Mouse (Mus musculus): ENCODE results near the gene Adprhl2. TPM values are rescaled to one million over a fixed set of nuclear protein-coding genes. Genes with fewer than 3 reads are reported as not detected.
A peak's percentile ranks its signal among the peaks of the same experiment; 100 is the strongest.

Gene Adprhl2
- polyA plus RNA-seq (2011; ENCODE audit: insufficient read length, low read depth, missing spikeins) = 15.9 and 16.7 TPM in 2 replicates

DNA sequence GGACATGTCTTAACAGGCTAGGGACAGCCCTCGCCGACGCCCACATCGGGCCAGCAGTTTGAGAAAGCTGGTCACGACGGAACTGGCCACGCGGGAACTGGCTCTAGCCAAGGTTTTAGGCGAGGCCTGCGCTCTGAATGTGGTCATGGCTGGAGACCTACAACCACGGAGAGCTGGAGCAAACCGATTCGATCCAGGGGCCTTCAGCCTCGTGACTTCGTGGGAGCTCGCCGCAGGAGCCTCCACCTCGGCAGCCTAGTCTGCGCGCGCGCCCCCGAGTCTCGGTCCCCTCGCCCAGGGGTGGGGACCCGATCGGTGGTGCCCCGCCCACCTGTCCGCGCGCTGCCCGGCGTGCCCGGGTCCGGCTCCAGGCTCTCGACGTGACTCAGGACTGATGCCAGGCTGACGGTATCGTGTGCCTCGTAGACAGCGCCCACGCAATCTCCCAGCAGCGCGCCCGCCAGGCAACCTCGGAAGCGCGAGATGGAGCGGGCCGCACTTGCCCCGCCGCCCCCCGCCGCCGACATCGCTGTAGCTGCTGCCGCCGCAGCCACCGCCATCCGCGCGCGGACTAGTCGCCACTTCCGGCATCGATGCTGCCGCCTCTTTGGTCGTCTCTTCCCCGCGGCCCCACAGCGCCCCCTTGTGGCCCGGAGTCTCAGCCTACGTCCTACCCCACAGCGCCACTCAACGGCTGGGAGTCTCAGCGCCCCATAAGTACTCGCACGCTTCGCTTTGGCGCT, at the start of gene Adprhl2:
Gene Adprhl2 (minus strand): TSS at position 593 of the 743 bp plus-strand sequence.
- Histone ChIP-seq H3K4me3 (ENCODE audit: insufficient read depth, low read length) (peak within 1 kb of the TSS; percentile 74), H3K4me1 (ENCODE audit: control insufficient read depth, insufficient read depth, low read length) (no peaks in the 10 kb centered on the region), H3K27ac (ENCODE audit: insufficient read depth, low read length) (peak within 1 kb of the TSS; percentile 71)
- TF ChIP-seq CTCF (IDR thresholded peaks at IDR 0.05; ENCODE audit: borderline replicate concordance, insufficient read depth, low read length) (peak; percentile 100), POLR2A (IDR thresholded peaks at IDR 0.05; ENCODE audit: low read depth, low read length) (peak; percentile 62)

DNA sequence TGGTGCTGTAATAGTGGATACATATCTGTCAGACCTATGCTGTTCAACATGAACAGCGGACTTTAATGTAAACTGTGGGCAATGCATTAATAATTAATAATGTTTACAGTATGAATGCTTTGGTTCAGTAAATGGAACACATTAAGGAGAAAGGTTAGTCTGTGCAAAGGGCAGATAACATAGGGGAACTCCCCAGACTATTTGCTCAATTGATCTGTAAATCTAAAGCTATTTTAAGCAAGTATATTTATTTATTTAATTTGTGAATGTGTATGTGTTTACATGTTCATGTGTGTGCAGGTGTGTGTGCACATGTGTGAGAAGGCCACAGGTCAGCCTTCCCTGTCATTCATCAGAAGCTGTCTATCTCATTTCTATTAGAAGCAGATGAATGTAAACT, 38.6 kb upstream of the Adprhl2 start:
- no peak overlapping the region for H3K4me3 ChIP-seq (ENCODE audit: insufficient read depth, low read length)
- H3K4me1 ChIP-seq (ENCODE audit: control insufficient read depth, insufficient read depth, low read length) = no peaks in the 10 kb centered on the region
- H3K27ac ChIP-seq (ENCODE audit: insufficient read depth, low read length) = no peak overlapping the region
- no peak for TF ChIP-seq POLR2A (IDR thresholded peaks at IDR 0.05; ENCODE audit: low read depth, low read length)
- TF ChIP-seq CTCF (IDR thresholded peaks at IDR 0.05; ENCODE audit: borderline replicate concordance, insufficient read depth, low read length) = no peak

DNA sequence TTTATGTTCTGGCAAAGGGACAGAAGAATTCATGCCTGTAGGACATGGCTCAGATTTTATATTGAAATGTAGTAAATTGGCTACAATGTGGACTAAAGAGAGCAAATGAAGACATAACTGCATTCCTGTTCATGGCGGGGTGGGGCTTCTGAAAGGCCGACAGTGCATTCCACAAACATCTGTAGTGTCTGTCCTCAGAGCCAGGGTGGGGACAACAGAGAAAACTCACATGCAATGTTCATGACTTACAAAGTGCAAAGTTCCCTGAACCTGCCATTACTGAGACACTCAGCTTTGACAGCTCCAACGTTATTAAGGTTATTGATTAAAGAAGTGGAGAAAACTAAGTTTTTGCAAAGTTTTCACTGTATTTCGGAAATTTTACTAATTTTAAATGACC, 21.9 kb upstream of the Adprhl2 start:
- no peak overlapping the region for H3K4me3 ChIP-seq (ENCODE audit: insufficient read depth, low read length)
- TF ChIP-seq POLR2A (IDR thresholded peaks at IDR 0.05; ENCODE audit: low read depth, low read length) (no peak), CTCF (IDR thresholded peaks at IDR 0.05; ENCODE audit: borderline replicate concordance, insufficient read depth, low read length) (no peak)
- H3K4me1 ChIP-seq (ENCODE audit: control insufficient read depth, insufficient read depth, low read length) = no peaks in the 10 kb centered on the region
- no peak overlapping the region for H3K27ac ChIP-seq (ENCODE audit: insufficient read depth, low read length)

DNA sequence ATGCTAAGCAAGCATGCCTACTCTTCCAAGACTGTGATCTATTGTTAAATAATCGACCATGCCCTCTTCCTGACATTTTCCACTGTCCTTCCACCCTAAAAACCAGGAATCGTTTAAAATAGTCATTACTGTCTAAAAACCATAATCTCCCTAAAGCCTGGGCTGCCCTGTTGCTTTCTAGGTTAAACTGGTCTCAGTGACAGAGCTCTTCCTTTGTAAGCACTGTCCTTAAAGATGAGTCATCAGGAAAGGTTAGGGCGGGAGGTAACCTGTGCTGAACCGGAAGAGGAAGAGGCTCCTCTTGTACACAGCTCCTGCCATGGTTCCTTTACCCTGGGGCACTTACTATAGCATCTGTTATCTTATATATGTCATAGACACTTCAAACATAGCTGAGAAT, 18.0 kb upstream of the Adprhl2 start:
- H3K4me3 ChIP-seq (ENCODE audit: insufficient read depth, low read length) = no peak overlapping the region
- TF ChIP-seq POLR2A (IDR thresholded peaks at IDR 0.05; ENCODE audit: low read depth, low read length) = no peak
- no peak for TF ChIP-seq CTCF (IDR thresholded peaks at IDR 0.05; ENCODE audit: borderline replicate concordance, insufficient read depth, low read length)
- no peaks in the 10 kb centered on the region for H3K4me1 ChIP-seq (ENCODE audit: control insufficient read depth, insufficient read depth, low read length)
- no peak overlapping the region for H3K27ac ChIP-seq (ENCODE audit: insufficient read depth, low read length)

DNA sequence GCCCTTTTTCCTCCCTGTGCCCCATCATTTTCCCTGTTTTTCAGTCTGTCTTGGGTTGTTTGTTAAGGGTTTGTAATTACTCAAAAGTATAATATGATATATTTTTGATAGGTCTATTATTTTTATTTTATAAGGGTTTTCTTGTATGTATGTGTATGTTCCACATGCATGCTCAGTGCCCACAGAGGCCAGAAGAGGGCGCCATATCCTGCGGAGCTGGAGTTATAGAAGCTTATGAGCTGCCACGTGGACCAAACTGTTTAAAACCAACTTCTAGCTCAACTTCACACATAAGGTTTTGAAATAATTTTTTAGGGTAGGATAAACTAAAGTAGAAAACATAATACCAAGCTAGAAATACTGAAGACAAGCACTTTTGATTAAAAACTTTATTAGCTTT, 10.9 kb upstream of the Adprhl2 start:
- no peak overlapping the region for H3K4me3 ChIP-seq (ENCODE audit: insufficient read depth, low read length)
- H3K4me1 ChIP-seq (ENCODE audit: control insufficient read depth, insufficient read depth, low read length) = no peaks in the 10 kb centered on the region
- no peak overlapping the region for H3K27ac ChIP-seq (ENCODE audit: insufficient read depth, low read length)
- no peak for TF ChIP-seq POLR2A (IDR thresholded peaks at IDR 0.05; ENCODE audit: low read depth, low read length)
- peak; percentile 18; the same call in 1 of the 2 replicates for TF ChIP-seq CTCF (IDR thresholded peaks at IDR 0.05; ENCODE audit: borderline replicate concordance, insufficient read depth, low read length)

DNA sequence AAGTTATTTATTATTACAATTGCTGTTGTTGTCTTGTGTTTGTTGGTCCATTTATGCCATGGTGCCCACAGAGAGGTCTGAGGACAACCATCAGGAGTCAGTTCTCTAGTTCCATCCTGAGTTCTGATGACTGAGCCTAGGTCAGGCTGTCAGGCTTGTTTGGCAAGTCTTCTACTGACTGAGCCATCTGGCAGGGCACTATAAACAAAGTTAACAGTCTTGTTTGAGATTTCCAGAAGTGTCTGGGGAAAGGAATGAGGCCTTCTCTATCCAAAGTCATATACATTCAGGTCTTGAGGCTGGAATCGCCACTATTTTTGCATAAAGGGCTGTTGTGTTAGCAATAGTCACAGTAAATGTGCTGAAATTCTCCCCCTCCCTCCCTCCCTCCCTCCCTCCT, 10.2 kb upstream of the Adprhl2 start:
- H3K4me3 ChIP-seq (ENCODE audit: insufficient read depth, low read length) = no peak overlapping the region
- TF ChIP-seq CTCF (IDR thresholded peaks at IDR 0.05; ENCODE audit: borderline replicate concordance, insufficient read depth, low read length) (no peak), POLR2A (IDR thresholded peaks at IDR 0.05; ENCODE audit: low read depth, low read length) (no peak)
- H3K27ac ChIP-seq (ENCODE audit: insufficient read depth, low read length) = no peak overlapping the region
- no peaks in the 10 kb centered on the region for H3K4me1 ChIP-seq (ENCODE audit: control insufficient read depth, insufficient read depth, low read length)

DNA sequence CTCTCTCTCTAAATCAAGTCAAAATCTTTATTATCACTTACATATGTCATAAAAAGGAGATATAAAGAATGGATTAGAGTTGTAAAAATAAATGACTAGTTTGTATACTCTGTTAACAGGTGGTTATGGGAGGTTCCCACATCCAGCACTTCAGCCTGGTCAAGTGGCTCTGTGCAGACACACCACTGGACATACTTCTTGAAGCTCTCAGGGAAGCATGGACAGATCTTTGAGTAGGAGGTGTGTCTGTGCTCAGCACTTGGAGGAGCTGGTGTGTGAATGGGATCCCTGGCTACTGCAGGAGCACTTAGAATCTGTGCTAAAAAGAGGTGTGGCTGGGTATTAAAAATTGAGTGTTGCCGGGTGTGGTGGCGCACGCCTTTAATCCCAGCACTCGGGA, 8.8 kb upstream of the Adprhl2 start:
- H3K4me1 ChIP-seq (ENCODE audit: control insufficient read depth, insufficient read depth, low read length) = no peaks in the 10 kb centered on the region
- H3K27ac ChIP-seq (ENCODE audit: insufficient read depth, low read length) = no peak overlapping the region
- TF ChIP-seq CTCF (IDR thresholded peaks at IDR 0.05; ENCODE audit: borderline replicate concordance, insufficient read depth, low read length) = no peak
- no peak for TF ChIP-seq POLR2A (IDR thresholded peaks at IDR 0.05; ENCODE audit: low read depth, low read length)
- no peak overlapping the region for H3K4me3 ChIP-seq (ENCODE audit: insufficient read depth, low read length)

DNA sequence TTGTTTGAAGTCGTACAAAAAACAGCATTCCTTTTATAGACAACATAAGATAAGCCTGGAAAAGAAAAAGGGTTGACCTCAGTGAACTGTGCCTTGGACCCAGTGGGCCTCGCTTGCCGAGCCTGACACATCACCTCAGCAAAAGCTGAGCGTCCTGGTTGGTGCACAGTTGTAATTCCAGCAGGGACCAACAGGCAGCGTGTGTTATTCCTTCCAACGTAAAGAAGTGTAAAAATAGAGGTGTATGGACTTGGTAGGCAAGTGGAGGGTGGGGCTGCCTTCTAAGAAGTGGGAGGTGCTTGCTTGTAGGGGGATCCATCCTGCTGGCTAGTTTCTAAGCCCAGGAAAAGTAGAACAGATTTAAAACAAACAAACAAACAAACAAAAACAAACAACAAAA, 4.5 kb upstream of the Adprhl2 start:
- H3K27ac ChIP-seq (ENCODE audit: insufficient read depth, low read length) = no peak overlapping the region
- TF ChIP-seq POLR2A (IDR thresholded peaks at IDR 0.05; ENCODE audit: low read depth, low read length) = no peak
- no peak for TF ChIP-seq CTCF (IDR thresholded peaks at IDR 0.05; ENCODE audit: borderline replicate concordance, insufficient read depth, low read length)
- H3K4me1 ChIP-seq (ENCODE audit: control insufficient read depth, insufficient read depth, low read length) = no peaks in the 10 kb centered on the region
- H3K4me3 ChIP-seq (ENCODE audit: insufficient read depth, low read length) = no peak overlapping the region

DNA sequence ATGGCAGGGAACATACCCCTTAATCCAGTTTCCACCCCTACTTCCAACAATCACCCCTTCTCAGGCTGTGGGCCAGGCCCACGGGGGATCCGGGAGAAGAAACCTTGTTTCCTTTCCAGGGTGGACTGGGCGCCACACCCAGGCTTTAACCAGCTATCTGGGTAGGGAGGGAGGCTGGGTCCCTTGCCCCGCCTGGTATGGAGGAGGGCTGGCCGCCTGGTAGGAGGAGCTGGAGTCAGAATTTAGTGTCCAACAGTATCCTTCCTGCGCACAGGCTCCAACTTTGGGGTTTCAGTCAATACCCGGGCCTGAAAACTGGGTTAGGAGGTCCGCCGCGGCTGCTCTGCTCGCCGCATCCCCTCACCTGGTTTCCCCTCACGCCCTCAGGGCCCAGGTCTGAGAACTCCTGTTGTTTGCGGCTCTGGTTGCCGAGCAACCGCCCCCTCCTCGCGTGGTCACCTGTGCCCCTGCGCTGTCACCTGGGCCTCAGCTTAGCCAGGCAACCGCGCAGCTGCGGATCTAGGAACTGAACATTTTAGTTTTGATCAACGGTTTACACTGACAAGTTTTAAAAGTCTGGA, 3.9 kb upstream of the Adprhl2 start, which contains the start of gene Tekt2:
Gene Tekt2 (minus strand): TSS at position 408 of the 581 bp plus-strand sequence.
- TF ChIP-seq POLR2A (IDR thresholded peaks at IDR 0.05; ENCODE audit: low read depth, low read length) = no peak; the same call in 1 of the 2 replicates
- TF ChIP-seq CTCF (IDR thresholded peaks at IDR 0.05; ENCODE audit: borderline replicate concordance, insufficient read depth, low read length) = no peak
- no peak within 1 kb of the TSS for H3K27ac ChIP-seq (ENCODE audit: insufficient read depth, low read length)
- H3K4me3 ChIP-seq (ENCODE audit: insufficient read depth, low read length) = no peak within 1 kb of the TSS
- H3K4me1 ChIP-seq (ENCODE audit: control insufficient read depth, insufficient read depth, low read length) = no peaks in the 10 kb centered on the region

DNA sequence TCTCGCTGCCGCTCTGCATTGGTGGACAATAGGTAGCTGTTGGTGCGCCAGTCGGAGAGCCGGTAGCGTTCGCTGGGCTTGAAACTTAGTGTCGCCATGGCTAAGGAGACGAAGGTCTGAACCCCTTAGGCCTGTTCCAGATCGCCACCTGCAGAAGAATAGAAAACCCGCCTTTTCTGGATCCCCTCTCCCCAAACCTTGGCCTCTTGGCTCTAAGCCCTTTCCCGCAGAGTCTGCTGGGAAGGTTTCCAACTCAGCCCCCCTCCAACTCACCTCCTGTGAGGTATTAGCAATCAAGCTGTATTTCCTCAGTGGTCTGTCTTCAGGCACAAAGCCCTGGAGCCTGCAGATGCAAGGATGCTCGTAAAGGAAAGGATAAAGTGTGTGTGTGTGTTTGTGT, 3.4 kb upstream of the Adprhl2 start:
- Histone ChIP-seq H3K27ac (ENCODE audit: insufficient read depth, low read length) (no peak overlapping the region), H3K4me1 (ENCODE audit: control insufficient read depth, insufficient read depth, low read length) (no peaks in the 10 kb centered on the region), H3K4me3 (ENCODE audit: insufficient read depth, low read length) (no peak overlapping the region)
- TF ChIP-seq CTCF (IDR thresholded peaks at IDR 0.05; ENCODE audit: borderline replicate concordance, insufficient read depth, low read length) (no peak), POLR2A (IDR thresholded peaks at IDR 0.05; ENCODE audit: low read depth, low read length) (no peak)
